Mouse (Mus musculus) limb, embryonic 12.5 days (tissue): ENCODE measurements around the gene Esp34. TPM values are rescaled to one million over a fixed set of nuclear protein-coding genes. Genes with fewer than 3 reads are reported as not detected.

Experiments
- ATAC-seq: fragments of 200-750 bp; cut with Nextera tagmentation; 2 replicates; pipeline ENCODE4 v1.8.0; 2017; ENCODE audit warnings: low read depth, moderate TSS enrichment; ENCODE audit not compliant: insufficient number of reproducible peaks, insufficient read depth, low FRiP score, low TSS enrichment
- H3K27ac ChIP-seq: fragments of 300-500 bp; sonication (generic); 2 replicates; pipeline ENCODE4 v1.5.1; 2016; ENCODE audit warnings: mild to moderate bottlenecking, moderate library complexity
- H3K27me3 ChIP-seq: fragments of 300-500 bp; sonication (generic); 2 replicates; pipeline ENCODE4 v1.6.1; 2016; ENCODE audit warnings: mild to moderate bottlenecking, moderate library complexity
- H3K36me3 ChIP-seq: fragments of 300-500 bp; sonication (generic); 2 replicates; pipeline ENCODE4 v1.6.1; 2016; ENCODE audit warnings: mild to moderate bottlenecking, moderate library complexity
- H3K4me1 ChIP-seq: fragments of 300-500 bp; sonication (generic); replicated peaks from 2 replicates; pipeline ENCODE4 v1.6.1; 2016
- H3K4me2 ChIP-seq: fragments of 300-500 bp; sonication (generic); 2 replicates; pipeline ENCODE4 v1.6.1; 2016; ENCODE audit warnings: mild to moderate bottlenecking, moderate library complexity
- H3K4me3 ChIP-seq: fragments of 300-500 bp; sonication (generic); replicated peaks from 2 replicates; pipeline ENCODE4 v1.5.1; 2016; ENCODE audit warnings: mild to moderate bottlenecking
- H3K9ac ChIP-seq: fragments of 300-500 bp; sonication (generic); replicated peaks from 2 replicates; pipeline ENCODE4 v1.6.1; 2016; ENCODE audit warnings: mild to moderate bottlenecking, moderate library complexity
- H3K9me3 ChIP-seq: fragments of 300-500 bp; sonication (generic); 2 replicates; pipeline ENCODE4 v1.6.1; 2016; ENCODE audit warnings: mild to moderate bottlenecking, moderate library complexity
- WGBS: fragments of 180-500 bp; shearing (Covaris S2); methylation state at CpG from one replicate; pipeline ENCODE4 v1.1.7; 2016; 5-methylcytosine and 5-hydroxymethylcytosine counted together
- polyA plus RNA-seq: library from polyadenylated mRNA; unstranded; fragments of >200 nt; fragmentation: Nextera tagmentation; extraction: Ambion mirVana; gene quantifications from 2 replicates; pipeline ENCODE4 v1.2.1, GENCODE M21; 2016

Esp34 gene
- polyA plus RNA-seq: not detected in 2 replicates

DNA sequence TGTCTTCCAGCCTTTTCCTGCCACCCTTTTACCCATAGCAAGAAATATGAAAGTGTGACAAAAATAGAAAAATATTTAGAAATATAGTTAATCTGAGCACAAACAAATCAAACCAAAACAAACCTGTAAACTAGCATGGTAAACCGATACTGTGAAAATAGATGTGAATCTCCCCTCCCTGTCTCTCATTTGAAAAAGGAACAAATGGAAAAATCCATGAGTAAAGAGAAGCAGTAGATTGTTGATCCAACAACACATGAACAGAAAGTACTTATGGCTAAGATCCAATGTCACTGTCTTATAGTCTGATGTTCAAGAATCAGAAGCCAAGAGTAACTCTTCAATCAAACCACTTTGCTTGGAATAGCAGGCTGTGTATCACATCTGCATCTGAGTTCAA is at the start of gene Esp34:
TSS of gene Esp34 (plus strand) at position 301 of the 400 bp plus-strand sequence.
- Histone ChIP-seq H3K4me1 (no peaks in the 10 kb centered on the region), H3K27me3 (no peaks in the 10 kb centered on the region), H3K9ac (no peak within 1 kb of the TSS), H3K4me3 (no peak within 1 kb of the TSS), H3K9me3 (peaks cover 8% of the 10 kb centered on the region; the same call in 1 of the 2 replicates), H3K4me2 (no peak within 1 kb of the TSS), H3K27ac (no peak within 1 kb of the TSS), H3K36me3 (no peaks in the 10 kb centered on the region)
- ATAC-seq: no peak
- 92% methylated on average over 1 of the region's 1 CpGs for WGBS

DNA sequence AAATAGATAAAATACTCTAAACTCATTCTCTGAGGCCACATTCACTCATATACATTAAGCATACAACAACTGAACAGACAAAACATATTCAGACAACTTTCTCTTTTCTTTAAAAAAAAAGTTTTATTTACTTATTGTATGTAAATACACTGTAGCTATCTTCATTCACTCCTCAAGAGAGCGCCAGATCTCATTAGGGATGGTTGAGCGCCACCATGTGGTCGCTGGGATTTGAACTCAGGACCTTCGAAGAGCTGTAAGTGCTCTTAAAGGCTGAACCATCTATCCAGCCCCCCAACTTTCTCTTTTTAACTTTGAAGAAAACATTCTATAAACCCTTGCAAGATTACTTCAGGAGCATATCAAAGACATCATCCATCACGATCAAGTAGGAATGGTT is 8.5 kb downstream of the Esp34 start:
- Histone ChIP-seq H3K36me3 (no peaks in the 10 kb centered on the region), H3K4me3 (no peak overlapping the region), H3K4me2 (no peak overlapping the region), H3K9me3 (peaks cover 23% of the 10 kb centered on the region), H3K4me1 (no peaks in the 10 kb centered on the region), H3K27me3 (no peaks in the 10 kb centered on the region), H3K9ac (no peak overlapping the region), H3K27ac (no peak overlapping the region)
- no peak for ATAC-seq
- 69% methylated on average over 5 of the region's 5 CpGs for WGBS

Other genes starting within 250 kb of the Esp34 start
- not detected in 2 replicates for gene Olfr137, start 246.6 kb upstream of the Esp34 start, polyA plus RNA-seq
- not detected in 2 replicates for gene Olfr136, start 224.4 kb upstream of the Esp34 start, polyA plus RNA-seq
- gene Esp36, start 134.0 kb upstream of the Esp34 start, polyA plus RNA-seq: not detected in 2 replicates
- not detected in 2 replicates for gene Esp31, start 85.3 kb downstream of the Esp34 start, polyA plus RNA-seq